Mouse (Mus musculus): Measurements from ENCODE around the gene Synrg.

GRCm38 (mm10) chr11:84053055-84053454 lies 88.8 kb downstream of the Synrg start:
- TF ChIP-seq CTCF (IDR thresholded peaks at IDR 0.05; ENCODE audit: low read depth) (no peak), EP300 (IDR thresholded peaks at IDR 0.05; ENCODE audit: low read depth) (no peak)

All from liver, embryonic 14.5 days (tissue).